Mouse (Mus musculus): ENCODE data around the gene Prex1.

The Prex1 gene

GRCm38 (mm10) chr2:166632571-166633361, 80.9 kb downstream of the Prex1 start:
- no peak for DNase-seq

DNA sequence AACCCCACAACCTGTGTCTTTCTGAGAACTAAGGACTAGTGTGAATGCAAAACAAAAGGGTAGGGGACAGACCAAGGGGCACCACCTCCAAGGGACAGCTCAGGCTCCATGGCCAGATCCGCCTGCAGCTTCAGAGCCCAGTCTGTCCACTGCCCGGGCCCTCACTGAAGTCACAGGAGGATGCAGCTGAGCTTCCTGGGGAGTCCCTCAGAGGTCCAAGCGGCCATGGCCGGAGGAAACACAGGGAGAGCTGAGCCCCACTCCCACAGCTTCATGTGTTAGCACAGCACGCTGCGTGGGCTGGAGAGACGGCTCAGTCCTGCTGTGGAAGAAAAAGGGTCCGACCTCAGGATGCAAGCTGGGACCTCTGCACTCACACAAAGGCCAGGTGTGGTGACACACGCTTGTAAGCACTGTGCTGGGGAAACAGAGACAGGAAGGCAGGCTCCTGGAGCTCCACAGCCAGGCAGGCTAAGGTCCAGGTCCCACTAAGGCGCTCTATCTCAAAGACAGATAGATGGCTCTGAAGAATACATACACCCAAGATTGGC, 81.9 kb downstream of the Prex1 start:
- DNase-seq, result peak; percentile 61 to 77

GRCm38 (mm10) chr2:166631189-166631588, 82.4 kb downstream of the Prex1 start:
- DNase-seq, result peak; percentile 52 to 65

GRCm38 (mm10) chr2:166629941-166630674, 83.5 kb downstream of the Prex1 start:
- peak; percentile 84 to 92 for DNase-seq

DNA sequence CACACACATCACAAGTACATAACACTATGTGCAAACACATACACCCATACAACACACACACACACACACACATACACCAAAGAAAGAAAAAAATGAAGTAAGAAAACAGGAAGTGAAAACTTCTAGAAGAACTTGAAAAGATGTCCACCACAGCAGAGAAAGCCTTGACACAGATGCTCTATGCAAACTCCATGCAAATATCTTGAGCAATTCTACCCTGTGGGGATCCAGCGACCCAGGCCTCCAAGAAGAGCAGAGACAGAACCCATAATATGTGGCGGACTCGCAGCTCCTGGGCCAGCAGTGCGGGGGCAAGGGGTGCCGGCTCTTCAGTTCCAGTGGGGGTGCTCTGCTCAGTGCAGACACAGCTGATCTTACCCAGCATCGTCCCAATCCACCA, 86.1 kb downstream of the Prex1 start:
- peak in 1 of 2 experiments; percentile 30 for DNase-seq

DNA sequence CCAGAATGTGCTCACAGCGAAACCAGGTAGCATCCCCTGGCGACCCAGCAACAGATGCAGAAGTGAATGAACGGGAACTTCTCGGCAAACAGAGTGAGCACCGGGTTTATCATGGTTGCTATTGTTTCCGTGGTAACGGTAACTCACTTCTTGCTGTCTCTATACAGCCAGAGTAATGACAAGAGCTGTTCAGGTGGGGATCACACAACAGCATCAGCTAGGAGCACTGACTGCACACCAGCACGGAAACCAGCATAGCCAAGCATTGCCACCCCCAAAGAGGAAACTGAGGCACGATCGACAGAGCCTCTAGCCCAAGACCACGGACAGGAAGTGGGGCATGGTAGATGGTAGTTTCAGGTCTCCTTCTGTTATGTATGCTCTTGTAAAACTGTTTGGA, 88.4 kb downstream of the Prex1 start:
- no peak for DNase-seq

GRCm38 (mm10) chr2:166623081-166623567, 90.5 kb downstream of the Prex1 start:
- DNase-seq, result peak in 1 of 2 experiments; percentile 28

GRCm38 (mm10) chr2:166622590-166622989, 91.0 kb downstream of the Prex1 start:
- peak; percentile 53 to 61 for DNase-seq

- no peak for DNase-seq
Observed at GRCm38 (mm10) chr2:166622079-166622478, 91.6 kb downstream of the Prex1 start.

GRCm38 (mm10) chr2:166620529-166621466, 92.8 kb downstream of the Prex1 start:
- peak; percentile 80 to 92 for DNase-seq

DNA sequence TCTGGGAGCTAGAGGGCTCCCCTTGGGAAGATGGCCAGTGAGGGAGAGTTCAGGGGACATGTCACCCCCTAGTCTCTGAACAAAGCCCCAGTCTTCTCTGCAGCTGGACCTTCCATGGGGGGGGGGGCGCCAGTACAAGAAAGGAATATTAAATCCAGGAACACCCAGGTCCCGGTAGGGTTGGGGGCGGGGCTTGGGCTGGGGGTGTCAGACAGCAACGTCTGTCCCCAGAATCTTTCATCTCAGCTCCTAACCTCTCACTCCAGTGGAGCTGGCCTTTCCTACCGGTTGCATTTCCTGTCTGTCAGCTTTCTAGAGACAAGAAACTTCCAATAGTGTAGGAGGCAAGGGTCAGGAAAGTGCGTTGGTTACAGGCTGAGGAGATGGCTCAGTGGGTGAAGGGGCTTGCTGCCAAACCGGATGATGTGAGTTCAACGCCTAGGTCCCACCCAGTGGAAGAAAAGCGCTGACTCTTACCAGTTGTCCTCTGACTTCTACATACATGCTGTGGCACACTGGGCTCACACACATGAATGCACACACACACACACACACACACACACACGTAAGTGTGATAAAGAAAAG, 93.6 kb downstream of the Prex1 start:
- DNase-seq, result peak; percentile 57 to 64

- DNase-seq, result no peak
Observed at GRCm38 (mm10) chr2:166619270-166619669, 94.4 kb downstream of the Prex1 start.

GRCm38 (mm10) chr2:166617706-166618105, 95.9 kb downstream of the Prex1 start:
- DNase-seq, result peak; percentile 69 to 79

DNA sequence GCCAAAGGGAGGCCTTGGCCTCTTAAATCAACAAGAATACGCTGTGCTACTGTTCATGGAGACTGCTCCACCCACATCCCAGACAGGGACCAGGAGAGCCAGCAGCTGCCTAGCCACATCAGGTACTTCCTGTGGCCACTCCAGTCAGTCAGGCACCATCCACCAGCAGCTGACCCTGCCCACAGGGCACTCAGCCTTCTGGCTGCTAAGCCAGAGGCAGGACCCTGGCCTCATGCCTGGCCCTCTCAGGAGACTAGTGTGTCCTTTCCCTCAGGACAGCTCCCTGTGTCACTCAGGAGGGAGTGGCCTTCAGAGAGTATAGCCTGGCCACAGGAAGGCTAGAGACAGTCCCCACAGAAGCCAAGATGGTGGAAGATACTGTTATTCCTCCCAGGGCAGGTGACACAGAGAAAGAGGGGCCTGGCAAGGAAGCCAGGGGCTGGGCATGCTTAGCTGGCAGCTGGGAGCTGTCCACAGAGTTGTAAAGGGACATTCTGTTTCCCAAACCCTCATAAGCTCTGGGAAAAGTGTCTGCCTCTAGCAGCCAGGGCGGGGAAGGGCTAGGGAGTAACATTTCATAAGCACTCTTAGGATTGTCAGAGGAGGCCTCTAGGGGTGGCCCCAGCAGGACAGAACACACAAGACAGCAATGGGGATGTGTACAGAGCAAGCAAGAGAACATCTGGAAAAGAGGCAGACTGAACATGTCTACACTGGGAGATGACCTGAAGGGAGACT, 98.1 kb downstream of the Prex1 start:
- DNase-seq, result no peak

DNA sequence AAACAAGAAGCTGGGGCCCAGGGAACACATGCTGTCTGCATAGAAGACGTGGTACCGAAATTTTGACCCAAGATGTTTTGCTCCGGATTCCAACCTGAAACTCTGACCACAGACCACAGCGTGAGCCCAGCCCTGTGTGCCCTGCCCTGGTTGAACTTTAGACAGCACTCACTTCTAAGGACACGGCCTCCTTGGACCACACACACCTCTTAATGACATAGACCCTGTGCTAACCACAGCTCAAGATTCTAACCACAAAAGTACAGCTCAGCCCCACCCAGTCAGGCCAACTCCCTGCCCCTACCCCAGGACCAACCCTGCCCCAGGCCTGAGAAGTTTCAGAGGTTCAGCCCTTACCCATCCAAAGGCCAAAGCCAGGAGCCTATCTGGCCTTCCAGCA, 103.4 kb downstream of the Prex1 start:
- no peak for DNase-seq

GRCm38 (mm10) chr2:166608509-166608908, 105.1 kb downstream of the Prex1 start:
- no peak for DNase-seq

- no peak for DNase-seq
Observed at GRCm38 (mm10) chr2:166606481-166607245, 107.0 kb downstream of the Prex1 start.

DNA sequence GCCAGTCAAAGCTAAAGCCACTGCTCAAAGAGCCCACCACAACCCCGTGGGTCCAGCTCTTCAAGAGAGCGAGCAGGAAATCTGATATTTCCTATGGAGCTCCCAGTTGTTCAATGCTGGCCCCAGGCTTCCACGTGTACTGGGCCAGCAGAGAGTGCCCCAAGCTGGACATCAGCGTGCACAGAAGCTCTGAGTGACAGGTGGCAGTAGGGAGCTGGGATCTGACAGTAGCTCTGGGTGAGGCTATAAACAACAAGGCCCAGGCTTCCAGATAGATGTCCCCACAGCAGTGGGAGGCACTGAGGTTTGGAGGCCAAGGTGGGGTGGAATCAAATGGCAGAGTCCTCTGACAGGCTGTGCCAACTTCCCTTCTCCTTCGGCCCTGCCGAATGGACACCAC, 107.6 kb downstream of the Prex1 start:
- DNase-seq, result no peak

GRCm38 (mm10) chr2:166605164-166605831, 108.3 kb downstream of the Prex1 start:
- DNase-seq, result no peak

GRCm38 (mm10) chr2:166602948-166603347, 110.7 kb downstream of the Prex1 start:
- no peak for DNase-seq

Measured in thymus, postnatal 36 days (tissue).